Mouse (Mus musculus): ENCODE results near the gene Sh3bp1.
A peak's percentile ranks its signal among the peaks of the same experiment; 100 is the strongest.

Gene Sh3bp1

GRCm38 (mm10) chr15:78940325-78940724, 40.8 kb downstream of the Sh3bp1 start:
- DNase-seq (ENCODE audit: low spot score in 2 of 2): no peak

- peak; percentile 65 to 79 for DNase-seq (ENCODE audit: low spot score in 2 of 2)
Measured at GRCm38 (mm10) chr15:78942663-78943062, 43.1 kb downstream of the Sh3bp1 start.

GRCm38 (mm10) chr15:78946232-78946631, 46.7 kb downstream of the Sh3bp1 start:
- DNase-seq (ENCODE audit: low spot score in 2 of 2): no peak

- peak; percentile 38 to 79 for DNase-seq (ENCODE audit: low spot score in 2 of 2)
Measured at GRCm38 (mm10) chr15:78947657-78948056, 48.1 kb downstream of the Sh3bp1 start, which contains the start of gene Triobp. Triobp (plus strand) TSS chr15:78947724.

GRCm38 (mm10) chr15:78948152-78948725, 48.7 kb downstream of the Sh3bp1 start:
- no peak for DNase-seq (ENCODE audit: low spot score in 2 of 2)

- DNase-seq (ENCODE audit: low spot score in 2 of 2): no peak
Measured at GRCm38 (mm10) chr15:78948883-78949282, 49.3 kb downstream of the Sh3bp1 start.

GRCm38 (mm10) chr15:78955663-78956062, 56.1 kb downstream of the Sh3bp1 start:
- DNase-seq (ENCODE audit: low spot score in 2 of 2): no peak

GRCm38 (mm10) chr15:78956351-78956750, 56.8 kb downstream of the Sh3bp1 start:
- no peak for DNase-seq (ENCODE audit: low spot score in 2 of 2)

GRCm38 (mm10) chr15:78957021-78957420, 57.5 kb downstream of the Sh3bp1 start:
- DNase-seq (ENCODE audit: low spot score in 2 of 2): no peak

- no peak for DNase-seq (ENCODE audit: low spot score in 2 of 2)
Measured at GRCm38 (mm10) chr15:78959537-78959936, 60.0 kb downstream of the Sh3bp1 start.

- DNase-seq (ENCODE audit: low spot score in 2 of 2): no peak
Measured at GRCm38 (mm10) chr15:78960088-78960487, 60.5 kb downstream of the Sh3bp1 start.

All from spleen, postnatal 10 days (tissue).